Mouse (Mus musculus): Measurements from ENCODE around the gene Stambp.

GRCm38 (mm10) chr6:83496753-83497710, 75.5 kb downstream of the Stambp start:
- TF ChIP-seq CTCF (IDR thresholded peaks at IDR 0.05; ENCODE audit: low read depth) = no peak
- TF ChIP-seq EP300 (optimal IDR thresholded peaks at IDR 0.05) = no peak
